Mouse (Mus musculus) heart, postnatal 0 days (tissue): ENCODE measurements around the gene Atxn2.

ENCODE experiments used
- CTCF ChIP-seq: IDR thresholded peaks from 2 replicates; pipeline ENCODE4 v1.5.1; 2016; ENCODE audit warnings: antibody characterized with exemption, control low read depth, low read depth
- EP300 ChIP-seq: IDR thresholded peaks from 2 replicates; pipeline ENCODE4 v1.6.1; 2016; ENCODE audit warnings: antibody characterized with exemption, low read depth

GRCm38 (mm10) chr5:121711928-121712231, 743 bp downstream of the Atxn2 start:
- no peak for TF ChIP-seq CTCF
- no peak for TF ChIP-seq EP300
